Mouse (Mus musculus): ENCODE data around the gene Krtap1-4. TPM values are rescaled to one million over a fixed set of nuclear protein-coding genes. Genes with fewer than 3 reads are reported as not detected.

Krtap1-4 gene
- polyA plus RNA-seq, 1 experiment = not detected

GRCm38 (mm10) chr11:99590981-99591380 lies 7.5 kb upstream of the Krtap1-4 start, which contains the start of gene Krtap1-3:
TSS of gene Krtap1-3 (minus strand) at chr11:99591339.
- no peaks in the 10 kb centered on the region for H3K27me3 ChIP-seq (ENCODE audit: control insufficient read depth, insufficient read depth, low read length)
- no peak for TF ChIP-seq CTCF (IDR thresholded peaks at IDR 0.05; ENCODE audit: extremely low read depth, insufficient read length, insufficient replicate concordance, low read depth, low read length)
- no peak for TF ChIP-seq POLR2A (IDR thresholded peaks at IDR 0.05; ENCODE audit: low read depth, low read length)
- WGBS = 74% methylated on average over 6 of the region's 6 CpGs
- H3K4me1 ChIP-seq (ENCODE audit: control insufficient read depth, insufficient read depth, insufficient read length, low read length) = peaks cover 4% of the 10 kb centered on the region; the same call in 1 of the 2 replicates
- no peak within 1 kb of the TSS for H3K4me3 ChIP-seq (ENCODE audit: low read depth, low read length)
- no peaks in the 10 kb centered on the region for H3K36me3 ChIP-seq (ENCODE audit: control insufficient read depth, insufficient read depth, low read length)
- H3K27ac ChIP-seq (ENCODE audit: insufficient read depth, low read depth, low read length) = no peak within 1 kb of the TSS

DNA sequence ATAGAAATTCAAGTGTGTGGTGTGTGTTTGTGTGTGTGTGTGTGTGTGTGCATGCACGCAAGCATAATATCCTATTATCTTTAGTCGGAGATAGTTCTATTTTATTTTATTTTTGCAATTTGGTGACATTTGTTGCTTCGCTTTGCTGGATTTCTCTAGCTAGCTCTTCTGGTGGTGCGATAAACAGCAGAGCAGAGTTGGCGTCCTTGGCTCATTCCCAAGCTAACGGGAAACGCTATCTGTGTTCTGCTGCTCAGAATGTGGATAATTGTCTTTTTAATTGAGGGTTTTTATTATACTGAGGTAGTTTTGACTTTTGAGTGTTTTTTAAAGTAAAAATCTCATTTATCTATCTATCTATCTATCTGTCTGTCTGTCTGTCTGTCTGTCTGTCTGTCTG lies 1.6 kb upstream of the Krtap1-4 start:
- H3K27ac ChIP-seq (ENCODE audit: insufficient read depth, low read depth, low read length) = no peak overlapping the region
- H3K4me1 ChIP-seq (ENCODE audit: control insufficient read depth, insufficient read depth, insufficient read length, low read length) = no peaks in the 10 kb centered on the region
- H3K36me3 ChIP-seq (ENCODE audit: control insufficient read depth, insufficient read depth, low read length) = no peaks in the 10 kb centered on the region
- TF ChIP-seq CTCF (IDR thresholded peaks at IDR 0.05; ENCODE audit: extremely low read depth, insufficient read length, insufficient replicate concordance, low read depth, low read length) (no peak), POLR2A (IDR thresholded peaks at IDR 0.05; ENCODE audit: low read depth, low read length) (no peak)
- no peaks in the 10 kb centered on the region for H3K27me3 ChIP-seq (ENCODE audit: control insufficient read depth, insufficient read depth, low read length)
- H3K4me3 ChIP-seq (ENCODE audit: low read depth, low read length) = no peak overlapping the region
- WGBS = 71% methylated on average over 7 of the region's 7 CpGs

- H3K27ac ChIP-seq (ENCODE audit: insufficient read depth, low read depth, low read length) = no peak overlapping the region
- H3K36me3 ChIP-seq (ENCODE audit: control insufficient read depth, insufficient read depth, low read length) = no peaks in the 10 kb centered on the region
- WGBS = 77% methylated on average over 6 of the region's 6 CpGs
- no peak overlapping the region for H3K4me3 ChIP-seq (ENCODE audit: low read depth, low read length)
- no peaks in the 10 kb centered on the region for H3K27me3 ChIP-seq (ENCODE audit: control insufficient read depth, insufficient read depth, low read length)
- H3K4me1 ChIP-seq (ENCODE audit: control insufficient read depth, insufficient read depth, insufficient read length, low read length) = no peaks in the 10 kb centered on the region
- no peak for TF ChIP-seq POLR2A (IDR thresholded peaks at IDR 0.05; ENCODE audit: low read depth, low read length)
- no peak for TF ChIP-seq CTCF (IDR thresholded peaks at IDR 0.05; ENCODE audit: extremely low read depth, insufficient read length, insufficient replicate concordance, low read depth, low read length)
Observed at GRCm38 (mm10) chr11:99581564-99581963, 1.9 kb downstream of the Krtap1-4 start.

DNA sequence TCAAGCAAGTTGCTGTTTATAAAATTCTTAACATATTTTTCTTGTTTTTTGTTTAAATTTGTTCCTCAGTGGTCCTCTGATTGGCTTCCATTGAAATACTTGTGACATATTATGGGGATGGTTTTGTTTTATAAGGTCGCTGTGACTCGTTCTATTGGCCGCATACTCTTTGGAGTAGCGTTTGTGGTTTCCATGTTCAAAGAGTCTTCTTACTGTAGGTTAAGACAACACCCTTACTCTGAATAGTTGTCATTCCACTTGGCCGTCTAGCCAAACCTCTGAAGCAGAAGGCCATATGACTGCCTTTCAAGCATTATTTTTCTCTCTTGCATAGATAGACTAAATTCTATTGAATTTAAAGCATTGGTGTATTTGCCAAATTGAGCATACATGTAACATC lies 2.4 kb downstream of the Krtap1-4 start:
- 92% methylated on average over 5 of the region's 5 CpGs for WGBS
- H3K27ac ChIP-seq (ENCODE audit: insufficient read depth, low read depth, low read length) = no peak overlapping the region
- no peak overlapping the region for H3K4me3 ChIP-seq (ENCODE audit: low read depth, low read length)
- H3K4me1 ChIP-seq (ENCODE audit: control insufficient read depth, insufficient read depth, insufficient read length, low read length) = no peaks in the 10 kb centered on the region
- H3K36me3 ChIP-seq (ENCODE audit: control insufficient read depth, insufficient read depth, low read length) = no peaks in the 10 kb centered on the region
- TF ChIP-seq CTCF (IDR thresholded peaks at IDR 0.05; ENCODE audit: extremely low read depth, insufficient read length, insufficient replicate concordance, low read depth, low read length) (no peak), POLR2A (IDR thresholded peaks at IDR 0.05; ENCODE audit: low read depth, low read length) (no peak)
- H3K27me3 ChIP-seq (ENCODE audit: control insufficient read depth, insufficient read depth, low read length) = no peaks in the 10 kb centered on the region

- H3K4me1 ChIP-seq (ENCODE audit: control insufficient read depth, insufficient read depth, insufficient read length, low read length) = no peaks in the 10 kb centered on the region
- 78% methylated on average over 6 of the region's 6 CpGs for WGBS
Observed at GRCm38 (mm10) chr11:99580636-99581035, 2.8 kb downstream of the Krtap1-4 start, which contains the start of gene Krtap1-5. TSS of gene Krtap1-5 (minus strand) at chr11:99581016.

DNA sequence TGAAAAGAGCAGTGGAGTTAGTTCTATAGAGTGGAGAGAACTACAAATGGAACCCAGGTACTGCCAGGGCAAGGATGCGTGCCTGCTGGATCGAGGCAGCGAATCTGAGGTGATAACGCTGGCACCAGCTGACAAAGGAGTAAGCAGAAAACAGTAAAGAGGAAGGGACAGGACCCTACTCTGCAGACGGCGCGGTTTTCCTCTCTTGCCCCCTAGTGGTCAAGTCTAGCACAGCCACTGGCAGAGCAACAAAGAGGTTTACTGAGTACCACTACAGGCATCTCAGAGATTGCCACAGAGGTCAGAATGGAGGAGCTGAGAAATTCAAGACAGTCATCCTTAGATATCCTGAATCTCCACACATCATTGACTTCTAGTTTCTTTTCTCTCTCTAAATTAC lies 9.3 kb downstream of the Krtap1-4 start:
- TF ChIP-seq POLR2A (IDR thresholded peaks at IDR 0.05; ENCODE audit: low read depth, low read length) (no peak), CTCF (IDR thresholded peaks at IDR 0.05; ENCODE audit: extremely low read depth, insufficient read length, insufficient replicate concordance, low read depth, low read length) (peak; percentile 87; the same call in 1 of the 2 replicates)

More at GRCm38 (mm10) chr11:99580636-99581035, 2.8 kb downstream of the Krtap1-4 start, which contains the start of gene Krtap1-5:
- Histone ChIP-seq H3K4me3 (ENCODE audit: low read depth, low read length) (no peak within 1 kb of the TSS), H3K36me3 (ENCODE audit: control insufficient read depth, insufficient read depth, low read length) (no peaks in the 10 kb centered on the region), H3K27ac (ENCODE audit: insufficient read depth, low read depth, low read length) (no peak within 1 kb of the TSS), H3K27me3 (ENCODE audit: control insufficient read depth, insufficient read depth, low read length) (no peaks in the 10 kb centered on the region)
- no peak for TF ChIP-seq CTCF (IDR thresholded peaks at IDR 0.05; ENCODE audit: extremely low read depth, insufficient read length, insufficient replicate concordance, low read depth, low read length)
- TF ChIP-seq POLR2A (IDR thresholded peaks at IDR 0.05; ENCODE audit: low read depth, low read length) = no peak

DNA sequence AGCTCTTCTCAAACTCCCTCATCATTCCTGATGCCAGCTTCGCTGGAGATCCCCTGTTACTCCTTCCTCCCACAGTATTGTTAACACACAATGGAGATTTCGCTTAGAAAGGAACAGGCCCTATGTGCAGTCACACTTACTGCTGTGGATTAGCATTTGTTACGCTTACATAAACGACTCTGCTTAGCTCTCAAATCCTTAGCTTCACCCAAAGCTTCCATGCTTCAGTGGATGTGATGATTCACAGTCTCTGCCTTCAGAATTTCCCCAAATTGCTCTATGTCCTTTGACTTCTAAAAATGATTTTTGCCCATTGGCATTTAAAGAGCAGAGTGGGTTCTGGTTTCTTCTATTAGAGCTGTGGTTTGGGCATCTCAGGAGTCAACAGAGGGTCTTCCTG lies 10.3 kb downstream of the Krtap1-4 start:
- no peaks in the 10 kb centered on the region for H3K27me3 ChIP-seq (ENCODE audit: control insufficient read depth, insufficient read depth, low read length)
- 70% methylated on average over 4 of the region's 4 CpGs for WGBS
- H3K27ac ChIP-seq (ENCODE audit: insufficient read depth, low read depth, low read length) = no peak overlapping the region
- no peak for TF ChIP-seq CTCF (IDR thresholded peaks at IDR 0.05; ENCODE audit: extremely low read depth, insufficient read length, insufficient replicate concordance, low read depth, low read length)
- TF ChIP-seq POLR2A (IDR thresholded peaks at IDR 0.05; ENCODE audit: low read depth, low read length) = no peak
- no peaks in the 10 kb centered on the region for H3K36me3 ChIP-seq (ENCODE audit: control insufficient read depth, insufficient read depth, low read length)
- H3K4me1 ChIP-seq (ENCODE audit: control insufficient read depth, insufficient read depth, insufficient read length, low read length) = peaks cover 2% of the 10 kb centered on the region; the same call in 1 of the 2 replicates
- H3K4me3 ChIP-seq (ENCODE audit: low read depth, low read length) = no peak overlapping the region

More for the DNA sequence above, 9.3 kb downstream of the Krtap1-4 start:
- WGBS = 1% methylated on average over 7 of the region's 7 CpGs
- Histone ChIP-seq H3K36me3 (ENCODE audit: control insufficient read depth, insufficient read depth, low read length) (no peaks in the 10 kb centered on the region), H3K27ac (ENCODE audit: insufficient read depth, low read depth, low read length) (no peak overlapping the region), H3K4me3 (ENCODE audit: low read depth, low read length) (no peak overlapping the region), H3K27me3 (ENCODE audit: control insufficient read depth, insufficient read depth, low read length) (no peaks in the 10 kb centered on the region), H3K4me1 (ENCODE audit: control insufficient read depth, insufficient read depth, insufficient read length, low read length) (peaks cover 2% of the 10 kb centered on the region; the same call in 1 of the 2 replicates)

Data from small intestine, adult 2 months (tissue).